Mouse (Mus musculus) heart, embryonic 16.5 days (tissue): ENCODE data around the gene Gck. TPM values are rescaled to one million over a fixed set of nuclear protein-coding genes. Genes with fewer than 3 reads are reported as not detected.

Experiments
- ATAC-seq: fragments of 200-750 bp; cut with Nextera tagmentation; replicated peaks from 2 replicates; pipeline ENCODE4 v1.8.0; 2017; ENCODE audit warnings: moderate number of reproducible peaks; ENCODE audit not compliant: insufficient read depth, low FRiP score; ENCODE audit errors: extremely low read depth
- H3K27ac ChIP-seq: fragments of 300-500 bp; sonication (generic); 2 replicates; pipeline ENCODE4 v1.5.1; 2014; ENCODE audit warnings: mild to moderate bottlenecking, low read length, control low read depth, moderate library complexity
- H3K27me3 ChIP-seq: fragments of 300-500 bp; sonication (generic); 2 replicates; pipeline ENCODE4 v1.6.1; 2014; ENCODE audit warnings: low read length, mixed read lengths; ENCODE audit not compliant: control insufficient read depth, insufficient read depth
- H3K36me3 ChIP-seq: fragments of 300-500 bp; sonication (generic); 2 replicates; pipeline ENCODE4 v1.6.1; 2014; ENCODE audit not compliant: control insufficient read depth, insufficient read depth
- H3K4me1 ChIP-seq: fragments of 300-500 bp; sonication (generic); 2 replicates; pipeline ENCODE4 v1.6.1; 2014; ENCODE audit warnings: low read length, mixed read lengths; ENCODE audit not compliant: control insufficient read depth, insufficient read depth
- H3K4me2 ChIP-seq: fragments of 300-500 bp; sonication (generic); 2 replicates; pipeline ENCODE4 v1.6.1; 2014; ENCODE audit warnings: low read depth, mild to moderate bottlenecking, control low read depth, low read length
- H3K4me3 ChIP-seq: fragments of 300-500 bp; sonication (generic); 2 replicates; pipeline ENCODE4 v1.5.1; 2014; ENCODE audit warnings: mild to moderate bottlenecking, control low read depth, low read length
- H3K9ac ChIP-seq: fragments of 300-500 bp; sonication (generic); 2 replicates; pipeline ENCODE4 v1.6.1; 2014; ENCODE audit warnings: low read length, control low read depth
- H3K9me3 ChIP-seq: fragments of 300-500 bp; sonication (generic); replicated peaks from 2 replicates; pipeline ENCODE4 v1.6.1; 2016; ENCODE audit warnings: low read length; ENCODE audit not compliant: control insufficient read depth
- WGBS: fragments of 180-500 bp; shearing (Covaris S2); extraction: QIAGEN DNeasy Blood & Tissue Kit; methylation state at CpG from one replicate; pipeline ENCODE4 v1.1.7; 2014; 5-methylcytosine and 5-hydroxymethylcytosine counted together
- polyA plus RNA-seq: library from polyadenylated mRNA; unstranded; fragments of >200 nt; fragmentation: Nextera tagmentation; extraction: Ambion mirVana; gene quantifications from 2 replicates; pipeline ENCODE4 v1.2.1, GENCODE M21; 2015

Gene Gck
- polyA plus RNA-seq, 1 experiment from 2014 or later = 1.2 TPM

DNA sequence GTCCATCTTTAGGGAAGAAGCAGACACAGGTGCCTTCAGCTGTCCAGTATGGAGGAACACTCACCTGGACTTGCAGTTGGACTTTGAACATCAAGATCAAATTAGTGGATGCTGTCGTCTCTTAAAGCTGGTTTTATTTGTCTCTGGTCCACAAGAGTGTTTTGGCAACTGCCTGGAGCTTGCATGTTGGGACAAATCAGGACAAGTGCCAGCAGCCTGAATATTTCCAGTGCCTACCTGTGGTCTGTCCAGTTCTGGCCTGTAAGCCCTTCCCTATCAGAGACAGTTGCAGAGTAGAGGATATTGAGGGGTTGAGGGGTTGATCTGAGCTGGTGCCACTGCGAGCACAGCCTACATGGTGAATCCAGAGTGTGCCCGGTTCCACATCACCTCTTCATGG, 16.9 kb upstream of the Gck start:
- H3K9me3 ChIP-seq = no peaks in the 10 kb centered on the region
- no peaks in the 10 kb centered on the region for H3K27me3 ChIP-seq
- no peak overlapping the region for H3K27ac ChIP-seq
- H3K4me2 ChIP-seq = no peak overlapping the region
- H3K9ac ChIP-seq = no peak overlapping the region
- no peak overlapping the region for H3K4me3 ChIP-seq
- H3K4me1 ChIP-seq = no peaks in the 10 kb centered on the region
- WGBS = 87% methylated on average over 3 of the region's 3 CpGs
- peaks cover 41% of the 10 kb centered on the region for H3K36me3 ChIP-seq
- no peak for ATAC-seq

DNA sequence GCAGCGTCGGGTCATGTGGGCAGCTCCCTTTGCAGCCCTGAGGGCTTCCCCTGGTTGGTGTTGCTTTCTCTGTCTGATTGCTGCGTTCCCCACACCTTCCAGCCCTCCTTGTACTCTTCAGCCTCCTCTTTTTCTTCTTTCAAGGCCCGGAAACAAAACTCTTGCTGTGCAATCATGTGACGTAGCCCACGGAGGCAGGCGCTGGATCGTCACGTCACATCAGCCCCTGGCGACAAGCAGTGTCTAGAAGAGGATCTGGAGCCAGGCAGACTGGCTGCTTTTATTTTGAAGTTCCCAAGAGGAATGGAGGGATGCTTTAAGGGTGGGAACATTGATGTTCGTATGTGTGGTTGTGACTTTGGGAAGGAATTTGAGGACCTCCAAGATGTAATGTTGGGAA, 16.0 kb upstream of the Gck start:
- Histone ChIP-seq H3K27me3 (no peaks in the 10 kb centered on the region), H3K4me3 (no peak overlapping the region), H3K9ac (no peak overlapping the region), H3K9me3 (no peaks in the 10 kb centered on the region), H3K27ac (no peak overlapping the region), H3K36me3 (peaks cover 46% of the 10 kb centered on the region), H3K4me2 (no peak overlapping the region), H3K4me1 (no peaks in the 10 kb centered on the region)
- 70% methylated on average over 11 of the region's 11 CpGs for WGBS
- no peak for ATAC-seq

DNA sequence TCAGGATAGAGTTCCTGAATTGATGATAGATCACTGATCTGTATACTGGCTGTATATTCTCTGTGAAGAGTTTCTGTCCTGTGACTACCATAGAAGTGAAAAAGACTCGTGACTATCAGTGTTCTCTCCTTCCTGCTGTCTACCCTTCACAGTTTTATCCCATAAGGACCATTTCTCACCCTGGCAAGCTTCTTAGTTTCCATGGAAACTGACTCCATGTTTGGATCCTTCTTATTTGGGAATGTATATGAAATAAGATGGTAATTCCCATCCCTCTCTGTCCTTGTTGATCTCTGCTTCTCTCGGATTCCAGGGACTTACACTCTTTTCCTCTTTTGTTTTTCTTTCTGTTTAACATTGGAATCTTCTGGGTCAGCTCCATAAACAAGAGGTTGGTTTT, 10.2 kb upstream of the Gck start:
- H3K4me2 ChIP-seq = no peak overlapping the region
- H3K36me3 ChIP-seq = peaks cover 39% of the 10 kb centered on the region
- no peak for ATAC-seq
- H3K4me3 ChIP-seq = no peak overlapping the region
- peaks cover 12% of the 10 kb centered on the region for H3K4me1 ChIP-seq
- no peaks in the 10 kb centered on the region for H3K9me3 ChIP-seq
- no peak overlapping the region for H3K9ac ChIP-seq
- H3K27me3 ChIP-seq = no peaks in the 10 kb centered on the region
- no peak overlapping the region for H3K27ac ChIP-seq
- WGBS = 66% methylated on average over 2 of the region's 2 CpGs

DNA sequence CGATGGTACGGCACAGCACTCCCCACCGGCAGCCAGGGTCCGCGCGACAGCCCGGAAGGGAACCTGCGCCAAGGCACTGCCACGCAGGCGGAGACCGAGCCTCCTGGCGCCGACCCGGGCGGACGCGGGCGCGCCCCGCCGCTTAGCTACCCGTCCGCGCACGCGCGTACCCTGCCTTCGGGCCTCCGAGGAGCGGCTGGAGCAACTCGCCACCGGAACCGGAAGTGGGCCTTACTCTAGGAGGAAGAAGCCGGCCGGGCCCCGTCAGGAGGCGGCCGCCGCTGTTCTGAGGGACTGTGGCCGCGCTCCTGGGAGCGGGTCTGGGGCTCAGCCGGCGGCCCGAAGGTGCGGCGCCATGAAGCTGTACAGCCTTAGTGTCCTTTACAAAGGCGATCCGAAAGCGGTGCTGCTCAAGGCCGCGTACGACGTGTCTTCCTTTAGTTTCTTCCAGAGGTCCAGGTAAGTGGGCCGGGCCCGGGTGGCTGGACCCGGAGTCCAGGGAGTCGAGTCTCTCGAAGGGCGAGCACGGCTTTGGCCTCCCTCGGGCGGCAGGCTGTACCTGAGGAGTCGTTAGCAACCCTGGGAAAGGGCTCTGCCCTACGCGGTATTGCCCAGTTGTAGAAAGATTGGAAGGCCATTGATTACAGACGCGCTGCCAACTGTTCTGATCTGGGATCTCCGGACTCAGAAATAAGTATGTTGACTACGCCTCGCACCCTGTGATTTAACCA, 5.8 kb upstream of the Gck start, which contains the start of gene Ykt6:
Gene Ykt6, plus strand, starts transcription at position 148 of the 731 bp plus-strand sequence.
- H3K27ac ChIP-seq = peak within 1 kb of the TSS; percentile 97
- peak within 1 kb of the TSS; percentile 90 for H3K4me2 ChIP-seq
- peak; percentile 92 for ATAC-seq
- peak within 1 kb of the TSS; percentile 87 for H3K4me3 ChIP-seq
- no peaks in the 10 kb centered on the region for H3K9me3 ChIP-seq
- no peaks in the 10 kb centered on the region for H3K27me3 ChIP-seq
- H3K4me1 ChIP-seq = peaks cover 33% of the 10 kb centered on the region
- H3K36me3 ChIP-seq = peaks cover 5% of the 10 kb centered on the region
- under 1% methylated on average over 71 of the region's 71 CpGs for WGBS
- peak within 1 kb of the TSS; percentile 87 for H3K9ac ChIP-seq

DNA sequence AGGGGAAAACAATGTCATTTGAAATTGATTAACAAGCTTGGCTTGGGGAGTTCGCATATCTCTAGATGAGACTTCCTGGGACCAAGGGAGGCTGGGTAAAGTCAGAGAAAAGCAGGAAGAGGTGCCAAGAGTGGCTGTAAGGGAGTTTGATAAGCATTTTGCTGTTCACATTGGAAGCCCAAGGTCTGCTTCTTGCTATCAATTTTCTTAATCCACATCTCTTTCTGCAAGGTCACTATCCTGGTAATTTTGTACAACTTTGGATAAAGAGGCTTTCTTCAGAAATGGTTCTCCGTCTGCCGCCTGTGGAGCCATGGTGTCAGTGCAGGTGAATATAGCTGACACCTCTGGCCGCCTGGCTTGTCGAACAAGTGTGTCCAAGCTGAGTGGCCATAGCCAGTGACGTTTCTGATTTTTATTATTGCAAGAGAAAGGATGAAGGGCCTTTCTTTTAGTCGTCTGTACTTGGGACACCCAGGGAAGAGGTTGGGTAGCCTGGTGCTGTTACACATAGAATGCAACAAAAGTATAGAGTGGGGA, 5.2 kb upstream of the Gck start:
- ATAC-seq = peak; percentile 50
- no peaks in the 10 kb centered on the region for H3K27me3 ChIP-seq
- no peaks in the 10 kb centered on the region for H3K36me3 ChIP-seq
- peak overlapping the region; percentile 87 for H3K9ac ChIP-seq
- peak overlapping the region; percentile 90 for H3K4me2 ChIP-seq
- H3K27ac ChIP-seq = peak overlapping the region; percentile 97
- no peaks in the 10 kb centered on the region for H3K9me3 ChIP-seq
- 4% methylated on average over 7 of the region's 7 CpGs for whole genome bisulfite sequencing
- H3K4me3 ChIP-seq = peak overlapping the region; percentile 87
- H3K4me1 ChIP-seq = peaks cover 33% of the 10 kb centered on the region

DNA sequence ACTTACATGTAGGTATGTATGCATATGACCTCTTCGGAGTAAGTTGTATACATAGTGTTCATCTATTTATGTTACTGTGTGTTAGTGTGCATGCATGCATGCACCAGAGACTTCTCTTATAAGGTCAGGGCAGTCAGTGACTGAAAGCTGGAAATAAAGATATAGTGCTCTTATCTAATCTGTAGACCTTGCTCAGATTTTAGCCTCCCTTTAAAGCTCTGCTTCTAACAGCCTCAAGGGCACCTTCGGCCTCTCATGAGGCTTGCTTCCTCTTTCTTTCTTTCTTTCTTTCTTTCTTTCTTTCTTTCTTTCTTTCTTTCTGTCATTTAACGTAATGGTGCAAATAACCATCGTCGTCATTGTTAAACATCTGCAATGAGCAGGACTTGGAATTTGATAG, 4.6 kb upstream of the Gck start:
- H3K9ac ChIP-seq = no peak overlapping the region
- H3K4me3 ChIP-seq = no peak overlapping the region
- H3K9me3 ChIP-seq = no peaks in the 10 kb centered on the region
- ATAC-seq = no peak
- no peaks in the 10 kb centered on the region for H3K36me3 ChIP-seq
- no peaks in the 10 kb centered on the region for H3K27me3 ChIP-seq
- 68% methylated on average over 5 of the region's 5 CpGs for WGBS
- H3K4me1 ChIP-seq = peaks cover 34% of the 10 kb centered on the region
- H3K27ac ChIP-seq = no peak overlapping the region
- H3K4me2 ChIP-seq = no peak overlapping the region; the same call in 1 of the 2 replicates

DNA sequence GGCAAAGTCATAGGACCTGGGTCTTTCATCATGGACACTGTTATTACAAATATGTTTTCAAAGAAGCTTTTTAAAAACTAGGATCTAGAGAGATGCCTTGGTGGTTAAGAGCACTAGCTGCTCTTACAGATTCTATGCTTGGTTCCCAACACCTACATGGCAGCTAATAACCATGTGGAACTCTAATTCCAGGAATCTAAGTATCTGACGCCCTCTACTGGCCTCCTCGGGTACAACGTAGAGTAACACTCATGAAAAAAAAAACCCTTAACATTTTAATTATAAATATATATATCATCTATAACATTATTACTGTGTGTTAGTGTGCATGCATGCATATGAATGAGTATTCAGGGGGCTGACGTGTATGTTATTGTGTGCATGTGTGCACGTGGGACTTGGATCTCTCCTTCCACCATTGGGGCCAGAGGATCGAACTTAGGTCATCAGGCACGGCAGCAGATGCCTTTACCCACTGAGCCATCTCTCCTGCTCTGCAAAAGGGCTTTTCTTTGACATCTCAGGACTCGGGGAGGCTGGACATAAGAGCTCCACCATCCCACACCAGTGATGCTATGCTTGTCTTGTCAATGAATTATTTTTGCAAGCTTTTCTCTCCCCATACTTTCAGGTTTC, 3.4 kb upstream of the Gck start:
- Histone ChIP-seq H3K4me3 (no peak overlapping the region), H3K36me3 (no peaks in the 10 kb centered on the region), H3K4me2 (no peak overlapping the region; the same call in 1 of the 2 replicates), H3K9ac (no peak overlapping the region), H3K4me1 (peaks cover 37% of the 10 kb centered on the region), H3K9me3 (no peaks in the 10 kb centered on the region), H3K27ac (peak overlapping the region; percentile 80), H3K27me3 (no peaks in the 10 kb centered on the region)
- ATAC-seq = no peak
- 40% methylated on average over 8 of the region's 8 CpGs for WGBS

DNA sequence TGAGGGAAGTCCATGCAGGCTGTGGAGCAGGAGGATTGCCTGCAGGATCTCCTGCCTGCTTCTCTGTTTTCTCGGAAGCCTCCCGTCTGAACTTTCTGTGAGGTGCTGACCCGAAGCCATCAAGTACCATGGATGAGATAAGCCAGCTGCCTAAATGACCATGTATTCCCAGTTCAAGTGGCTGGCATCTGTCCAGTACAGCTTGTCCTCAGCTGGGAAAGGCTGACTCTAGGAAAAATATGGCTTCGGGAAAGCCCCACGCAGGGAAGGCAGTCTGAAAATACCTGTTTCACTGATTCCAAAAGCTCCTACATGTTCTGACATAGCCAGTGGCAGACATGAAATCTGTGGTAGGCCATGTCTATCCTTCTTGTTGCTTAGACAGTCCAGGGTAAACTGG, 2.6 kb upstream of the Gck start:
- Histone ChIP-seq H3K27me3 (no peaks in the 10 kb centered on the region), H3K4me2 (no peak overlapping the region; the same call in 1 of the 2 replicates), H3K9ac (no peak overlapping the region), H3K27ac (peak overlapping the region; percentile 80), H3K36me3 (no peaks in the 10 kb centered on the region), H3K9me3 (no peaks in the 10 kb centered on the region), H3K4me1 (peaks cover 37% of the 10 kb centered on the region), H3K4me3 (no peak overlapping the region)
- peak; percentile 53 for ATAC-seq
- WGBS = 13% methylated on average over 5 of the region's 5 CpGs
